Mouse (Mus musculus) liver, adult 2 months (tissue): Measurements from ENCODE around the gene Bmp7.

Experiments
- CTCF ChIP-seq: fragments of 200-500 bp; IDR thresholded peaks from 2 replicates; pipeline ENCODE4 v1.5.1; 2011; ENCODE audit warnings: low read depth, low read length, control low read depth
- POLR2A ChIP-seq: fragments of 200-500 bp; IDR thresholded peaks from 2 replicates; pipeline ENCODE4 v1.6.1; 2011; ENCODE audit warnings: low read length, control low read depth; ENCODE audit not compliant: insufficient read depth; ENCODE audit errors: extremely low read depth

DNA sequence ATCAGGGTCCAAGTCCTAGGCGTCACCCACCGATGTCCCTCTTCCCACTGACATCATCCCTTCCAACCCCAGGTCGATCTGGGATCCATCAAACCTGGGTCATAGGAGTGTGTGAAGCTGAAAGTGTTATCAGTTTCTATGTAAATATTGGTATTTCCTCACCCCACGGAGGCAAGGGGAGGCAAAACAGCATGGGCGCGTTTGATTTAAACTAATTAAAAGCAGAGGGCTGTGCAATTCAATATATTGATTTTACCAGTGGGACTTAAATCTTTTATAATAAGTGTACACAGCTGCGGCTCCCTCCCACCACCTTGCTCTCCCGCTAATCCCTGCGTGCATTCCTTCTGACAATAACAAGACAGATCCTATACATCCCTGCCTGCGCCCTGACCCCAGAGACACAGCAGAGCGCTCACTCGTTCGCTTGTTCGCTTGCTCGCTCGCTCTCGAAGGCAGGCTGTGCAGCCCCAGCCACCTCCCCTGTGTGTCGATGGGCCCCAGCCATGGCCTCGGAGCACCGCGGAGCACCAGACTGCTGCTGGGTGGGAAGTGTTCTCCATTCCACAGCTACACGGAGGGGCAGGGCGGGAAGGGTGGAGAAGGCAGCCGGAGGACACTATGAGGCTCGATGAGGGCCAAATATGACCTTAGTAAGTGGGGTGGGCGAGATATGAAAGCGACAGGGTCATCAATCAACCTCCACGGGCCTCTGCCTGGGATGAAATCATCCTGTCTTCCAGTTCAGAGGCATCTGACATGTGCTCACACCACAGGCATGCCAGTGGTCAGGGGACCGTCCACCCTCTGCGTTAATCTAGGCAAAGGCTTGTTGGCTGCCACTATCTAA, 5.0 kb downstream of the Bmp7 start:
- TF ChIP-seq POLR2A (no peak), CTCF (no peak)
